Mouse (Mus musculus) hindlimb bud, embryonic 11.5 days (tissue): Measurements from ENCODE around the gene Zrsr2.

Experiments
- DNase-seq: peaks from one replicate; pipeline ENCODE4 v3.0.0-alpha.2; 2012; ENCODE audit warnings: low read depth, low spot score; ENCODE audit errors: extremely low spot score

Zrsr2 gene

DNA sequence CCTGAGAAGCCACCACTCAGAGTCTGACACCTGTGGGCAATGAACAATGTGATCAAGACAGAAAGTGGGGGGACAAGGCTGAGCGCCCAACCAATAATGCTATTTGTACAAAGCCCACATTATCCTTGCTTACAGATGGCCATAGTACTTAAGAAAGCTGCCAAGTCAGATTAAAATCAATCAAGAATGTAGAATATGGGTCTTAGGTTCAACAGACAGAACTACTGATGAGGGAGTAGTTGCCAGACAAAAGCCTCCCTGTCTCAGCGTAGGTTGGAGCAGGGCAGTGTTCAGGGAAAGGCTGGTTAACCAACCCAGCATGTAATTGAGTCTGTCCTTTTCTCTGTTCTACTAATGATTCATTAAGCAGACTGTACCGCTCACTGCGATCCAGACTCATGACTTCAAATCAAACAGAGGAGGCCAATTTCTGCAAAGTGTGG is 72.9 kb downstream of the Zrsr2 start:
- no peak for DNase-seq
